Mouse (Mus musculus) MEL (cell line): ENCODE measurements at regions not wholly inside any gene's neighbourhood (a gene's known extent, or its start where the extent isn't known, plus 50 kb on each side); places are given as distances from the start of the nearest gene placed in this dataset.

Source experiments
- CHD2 ChIP-seq: IDR thresholded peaks from 2 replicates; pipeline ENCODE4 v1.6.1; 2011; ENCODE audit warnings: low read length, improper control_type of control experiment
- CTCF ChIP-seq, 3 experiments: IDR thresholded peaks in 2 of 3; conservative IDR thresholded peaks in 1 of 3; 2 replicates each; pipeline ENCODE4 v1.5.1; 2011 to 2012; ENCODE audit warnings: low read length in 3 of 3, low read depth in 2 of 3, mild to moderate bottlenecking in 2 of 3, improper control_type of control experiment in 1 of 3, inconsistent platforms in 1 of 3, mixed read lengths in 1 of 3, moderate library complexity in 1 of 3; ENCODE audit not compliant: control insufficient read depth in 1 of 3, insufficient read depth in 1 of 3, poor library complexity in 1 of 3, severe bottlenecking in 1 of 3
- ETS1 ChIP-seq: IDR thresholded peaks from 2 replicates; pipeline ENCODE4 v1.6.1; 2012; ENCODE audit warnings: low read depth, mild to moderate bottlenecking, inconsistent platforms, low read length, improper control_type of control experiment, moderate library complexity
- MEF2A ChIP-seq: IDR thresholded peaks from 2 replicates; pipeline ENCODE4 v1.6.1; 2014; ENCODE audit warnings: low read depth, mild to moderate bottlenecking, inconsistent platforms, low read length, improper control_type of control experiment; ENCODE audit not compliant: poor library complexity, insufficient replicate concordance, severe bottlenecking; ENCODE audit errors: extremely low read depth
- POLR2A ChIP-seq, 2 experiments: IDR thresholded peaks; 2 replicates each; pipeline ENCODE4 v1.6.1; 2011 to 2012; ENCODE audit warnings: low read length in 2 of 2, mild to moderate bottlenecking in 2 of 2, control low read depth in 1 of 2, improper control_type of control experiment in 1 of 2, low read depth in 1 of 2, moderate library complexity in 1 of 2; ENCODE audit not compliant: control insufficient read depth in 1 of 2, insufficient read depth in 1 of 2, poor library complexity in 1 of 2
- RCOR1 ChIP-seq: IDR thresholded peaks from 2 replicates; pipeline ENCODE4 v1.6.1; 2012; ENCODE audit warnings: low read depth, mild to moderate bottlenecking, inconsistent platforms, low read length, improper control_type of control experiment
- UBTF ChIP-seq: IDR thresholded peaks from 2 replicates; pipeline ENCODE4 v1.6.1; 2012; ENCODE audit warnings: low read depth, mild to moderate bottlenecking, inconsistent platforms, low read length, improper control_type of control experiment, moderate library complexity, borderline replicate concordance; ENCODE audit not compliant: insufficient read depth
- ZNF384 ChIP-seq: IDR thresholded peaks from 2 replicates; pipeline ENCODE4 v1.6.1; 2012; ENCODE audit warnings: low read depth, mild to moderate bottlenecking, inconsistent platforms, low read length, improper control_type of control experiment

DNA sequence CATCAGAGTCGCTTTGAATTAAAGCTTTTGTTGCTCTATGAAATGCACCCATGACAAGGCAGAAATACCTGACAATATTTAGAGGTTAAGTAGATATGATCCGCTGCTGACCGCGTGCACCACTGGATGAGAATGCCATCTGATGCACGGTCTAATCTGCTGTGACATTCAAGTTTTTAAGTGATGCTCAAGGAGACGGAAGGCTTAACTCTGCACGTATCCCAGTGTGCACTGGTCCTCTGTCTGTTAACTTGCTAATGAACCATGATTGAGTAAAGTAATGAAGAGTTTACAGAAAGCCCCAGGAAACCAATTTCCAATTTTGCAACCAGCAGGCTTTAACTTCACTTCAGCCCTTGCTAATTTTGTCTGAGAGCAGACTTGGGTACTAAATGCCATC is 478.3 kb upstream of the Gm5415 start:
- no peak for TF ChIP-seq RCOR1
- no peak for TF ChIP-seq POLR2A (IDR thresholded peaks at IDR 0.05; ENCODE audit: control insufficient read depth in 1 of 2, insufficient read depth in 1 of 2, low read depth in 1 of 2, low read length in 2 of 2, poor library complexity in 1 of 2)
- no peak for TF ChIP-seq ZNF384
- TF ChIP-seq MEF2A: no peak
- no peak for TF ChIP-seq CTCF (IDR thresholded peaks at IDR 0.05 in 2 of 3, conservative IDR thresholded peaks at IDR 0.05 in 1 of 3; ENCODE audit: control insufficient read depth in 1 of 3, insufficient read depth in 1 of 3, low read depth in 2 of 3, low read length in 3 of 3, poor library complexity in 1 of 3, severe bottlenecking in 1 of 3)
- TF ChIP-seq ETS1: no peak
- no peak for TF ChIP-seq UBTF
- TF ChIP-seq CHD2: no peak
